8 mouse cellular contexts compared by ENCODE assay signal in genomic region chrX:102219126-102219525, GRCm38 (mm10). TPM values are rescaled to one million over a fixed set of nuclear protein-coding genes. Genes with fewer than 3 reads are reported as not detected.
A peak's percentile ranks its signal among the peaks of the same experiment; 100 is the strongest.
DNase-seq lines count a peak whose midpoint lies in the region; ATAC-seq and TF ChIP-seq lines count a peak whose summit lies in the region.

No protein-coding gene starts in this region.

- DNase-seq in ES-CJ7 (ENCODE audit: low read depth, low spot score): peak; percentile 78
- DNase-seq in adrenal gland, postnatal 14 days: peak; percentile 53
- DNase-seq in embryonic facial prominence, embryonic 11.5 days (ENCODE audit: low spot score): peak; percentile 54
- DNase-seq in left cerebral cortex, postnatal 25 days (ENCODE audit: low spot score in 2 of 2): peak; percentile 4 to 8
- peak; percentile 53 for DNase-seq in retina, postnatal 1 day

- intact Hi-C loops in left cerebral cortex, postnatal 25 days (cut with DNase I): loop anchor here (2.0 kb wide), 1 partner anchor 258 kb away; no protein-coding TSS in a partner anchor

- no peak overlapping the region for H3K4me3 ChIP-seq in intestine, postnatal 0 days (ENCODE audit: low read depth, low read length)
- no peak overlapping the region for H3K4me3 ChIP-seq in intestine, embryonic 16.5 days (ENCODE audit: low read length)
- H3K4me3 ChIP-seq in embryonic facial prominence, embryonic 11.5 days (ENCODE audit: low read depth, low read length): no peak overlapping the region

- no peak overlapping the region for H3K4me2 ChIP-seq in intestine, postnatal 0 days (replicated peaks; ENCODE audit: low read depth)
- H3K4me2 ChIP-seq in intestine, embryonic 16.5 days (ENCODE audit: low read depth, low read length): no peak overlapping the region
- H3K4me2 ChIP-seq in embryonic facial prominence, embryonic 11.5 days (ENCODE audit: low read depth, low read length): no peak overlapping the region

- H3K9ac ChIP-seq in intestine, postnatal 0 days (ENCODE audit: low read depth, low read length): no peak overlapping the region
- H3K9ac ChIP-seq in intestine, embryonic 16.5 days (ENCODE audit: low read depth, low read length): no peak overlapping the region
- H3K9ac ChIP-seq in embryonic facial prominence, embryonic 11.5 days (replicated peaks; ENCODE audit: low read length): no peak overlapping the region

- ATAC-seq in intestine, postnatal 0 days: no peak
- ATAC-seq in intestine, embryonic 16.5 days: no peak
- no peak for ATAC-seq in embryonic facial prominence, embryonic 11.5 days (replicated peaks; ENCODE audit: insufficient number of reproducible peaks, low FRiP score, low TSS enrichment, low read depth)
- no peak for ATAC-seq in erythroid progenitor cell, adult 5-6 weeks (replicated peaks; ENCODE audit: low FRiP score, poor library complexity, severe bottlenecking)

- no peak overlapping the region for H3K27ac ChIP-seq in intestine, postnatal 0 days (ENCODE audit: low read depth, low read length)
- H3K27ac ChIP-seq in intestine, embryonic 16.5 days (ENCODE audit: low read length): no peak overlapping the region
- H3K27ac ChIP-seq in embryonic facial prominence, embryonic 11.5 days (replicated peaks; ENCODE audit: low read depth, low read length): no peak overlapping the region

- H3K4me1 ChIP-seq in intestine, postnatal 0 days (replicated peaks; ENCODE audit: control insufficient read depth, insufficient read depth, low read length): no peaks in the 10 kb centered on the region
- H3K4me1 ChIP-seq in intestine, embryonic 16.5 days (ENCODE audit: control insufficient read depth, insufficient read depth, low read length): no peaks in the 10 kb centered on the region
- H3K4me1 ChIP-seq in embryonic facial prominence, embryonic 11.5 days (ENCODE audit: control insufficient read depth, insufficient read depth, low read length): no peaks in the 10 kb centered on the region

- TF ChIP-seq CTCF in intestine, postnatal 0 days (IDR thresholded peaks at IDR 0.05; ENCODE audit: low read depth): peak; percentile 72

- no peaks in the 10 kb centered on the region for H3K27me3 ChIP-seq in intestine, postnatal 0 days (replicated peaks; ENCODE audit: control insufficient read depth, insufficient read depth, low read length)
- H3K27me3 ChIP-seq in intestine, embryonic 16.5 days (replicated peaks; ENCODE audit: control insufficient read depth, insufficient read depth, low read length): peaks cover 2% of the 10 kb centered on the region; the same call in 1 of the 2 replicates
- H3K27me3 ChIP-seq in embryonic facial prominence, embryonic 11.5 days (ENCODE audit: control insufficient read depth, insufficient read depth, low read length): no peaks in the 10 kb centered on the region

- H3K9me3 ChIP-seq in intestine, postnatal 0 days (ENCODE audit: control insufficient read depth): no peaks in the 10 kb centered on the region
- H3K9me3 ChIP-seq in intestine, embryonic 16.5 days (ENCODE audit: control insufficient read depth, low read length): no peaks in the 10 kb centered on the region
- no peaks in the 10 kb centered on the region for H3K9me3 ChIP-seq in embryonic facial prominence, embryonic 11.5 days (replicated peaks; ENCODE audit: control insufficient read depth, low read length)

- WGBS in intestine, postnatal 0 days: 16% methylated on average over 1 of the region's 1 CpGs
- WGBS in intestine, embryonic 16.5 days: 23% methylated on average over 1 of the region's 1 CpGs
- WGBS in embryonic facial prominence, embryonic 11.5 days: 14% methylated on average over 1 of the region's 1 CpGs

- no peaks in the 10 kb centered on the region for H3K36me3 ChIP-seq in intestine, postnatal 0 days (ENCODE audit: control insufficient read depth, insufficient read depth)
- H3K36me3 ChIP-seq in intestine, embryonic 16.5 days (ENCODE audit: control insufficient read depth, insufficient read depth, low read length): no peaks in the 10 kb centered on the region
- H3K36me3 ChIP-seq in embryonic facial prominence, embryonic 11.5 days (replicated peaks; ENCODE audit: control insufficient read depth, insufficient read depth, low read depth, low read length): no peaks in the 10 kb centered on the region

RNA-seq across cellular contexts. Expression of gene Rps4x, which starts 29.9 kb away (rescaled TPM):
- polyA plus RNA-seq in intestine, postnatal 0 days (2015; fragmentation: Nextera tagmentation; extraction: Ambion mirVana): 448 and 474 TPM in 2 replicates
- 634 and 696 TPM in 2 replicates for polyA plus RNA-seq in intestine, embryonic 16.5 days (2015; fragmentation: Nextera tagmentation; extraction: Ambion mirVana)
- total RNA-seq in adrenal gland, postnatal 14 days (2021): 948 and 1,120 TPM in 2 replicates
- polyA plus RNA-seq in embryonic facial prominence, embryonic 11.5 days (2014; fragmentation: Nextera tagmentation; extraction: Ambion mirVana): 797 and 814 TPM in 2 replicates
- total RNA-seq in left cerebral cortex, postnatal 25 days (2021): 100 to 1,000 TPM; 387 to 447 TPM
- total RNA-seq in erythroid progenitor cell, adult 5-6 weeks (2015; ENCODE audit: low replicate concordance): 982 and 1,015 TPM in 2 replicates
- total RNA-seq in erythroid progenitor cell, adult 5-6 weeks (2017; ENCODE audit: low replicate concordance): 394 and 635 TPM in 2 replicates

RNA-seq across cellular contexts. Expression of gene Cited1, which starts 32.9 kb away (rescaled TPM):
- polyA plus RNA-seq in intestine, postnatal 0 days (2015; fragmentation: Nextera tagmentation; extraction: Ambion mirVana): 0.67 and 0.68 TPM in 2 replicates
- polyA plus RNA-seq in intestine, embryonic 16.5 days (2015; fragmentation: Nextera tagmentation; extraction: Ambion mirVana): 4.4 and 4.7 TPM in 2 replicates
- total RNA-seq in adrenal gland, postnatal 14 days (2021): 1.7 and 2.1 TPM in 2 replicates
- polyA plus RNA-seq in embryonic facial prominence, embryonic 11.5 days (2014; fragmentation: Nextera tagmentation; extraction: Ambion mirVana): 55.4 and 61.5 TPM in 2 replicates
- 1 to 10 TPM; 3.2 to 3.7 TPM for total RNA-seq in left cerebral cortex, postnatal 25 days (2021)
- total RNA-seq in erythroid progenitor cell, adult 5-6 weeks (2015; ENCODE audit: low replicate concordance): not detected in 2 replicates
- total RNA-seq in erythroid progenitor cell, adult 5-6 weeks (2017; ENCODE audit: low replicate concordance): not detected in 2 replicates

Comparison
In these comparisons a context has a peak if more than half of its experiments do, and no peak if none do; other contexts are left out.
1. DNase-seq: peak in every context shown above with its lines; median percentile 78 in ES-CJ7; 54 in embryonic facial prominence, embryonic 11.5 days; 53 in adrenal gland, postnatal 14 days; 53 in retina, postnatal 1 day; 6 in left cerebral cortex, postnatal 25 days.